7 mouse cellular contexts compared by ENCODE assay signal in genomic region chr12:35046999-35047319, GRCm38 (mm10). TPM values are rescaled to one million over a fixed set of nuclear protein-coding genes. Genes with fewer than 3 reads are reported as not detected.
A peak's percentile ranks its signal among the peaks of the same experiment; 100 is the strongest.
DNase-seq lines count a peak whose midpoint lies in the region; ATAC-seq lines count a peak whose summit lies in the region.

Snx13 (plus strand) TSS chr12:35047186.

- peak; percentile 79 for ATAC-seq in granulocyte monocyte progenitor cell, adult 5-6 weeks (replicated peaks; ENCODE audit: poor library complexity, severe bottlenecking)
- ATAC-seq in midbrain, embryonic 12.5 days (ENCODE audit: low FRiP score, low read depth) = peak; percentile 98

- peak within 1 kb of the TSS; percentile 96 for H3K27ac ChIP-seq in limb, embryonic 10.5 days
- peak within 1 kb of the TSS; percentile 97 for H3K27ac ChIP-seq in midbrain, embryonic 12.5 days (replicated peaks)

- DNase-seq in adrenal gland, postnatal 10 days = peak; percentile 94
- DNase-seq in embryo, embryonic 9.5 days (ENCODE audit: extremely low spot score) = peak; percentile 88
- peak; percentile 87 for DNase-seq in kidney, adult 11 months
- peak; percentile 94 for DNase-seq in limb, embryonic 10.5 days (ENCODE audit: low spot score)
- DNase-seq in skeletal muscle tissue, adult 2 months (ENCODE audit: low read depth, low spot score) = peak; percentile 82

- 1% methylated on average over 51 of the region's 51 CpGs for WGBS in limb, embryonic 10.5 days
- WGBS in midbrain, embryonic 12.5 days = under 1% methylated on average over 48 of the region's 51 CpGs

- peak within 1 kb of the TSS; percentile 96 for H3K9ac ChIP-seq in midbrain, embryonic 12.5 days (replicated peaks)

- no peaks in the 10 kb centered on the region for H3K36me3 ChIP-seq in limb, embryonic 10.5 days
- no peaks in the 10 kb centered on the region for H3K36me3 ChIP-seq in midbrain, embryonic 12.5 days

- H3K27me3 ChIP-seq in limb, embryonic 10.5 days (ENCODE audit: low read depth, poor library complexity, severe bottlenecking) = no peaks in the 10 kb centered on the region
- peaks cover 6% of the 10 kb centered on the region for H3K27me3 ChIP-seq in midbrain, embryonic 12.5 days

- peak within 1 kb of the TSS; percentile 92 for H3K4me3 ChIP-seq in limb, embryonic 10.5 days
- peak within 1 kb of the TSS; percentile 95 for H3K4me3 ChIP-seq in midbrain, embryonic 12.5 days

- H3K9me3 ChIP-seq in limb, embryonic 10.5 days (replicated peaks) = no peaks in the 10 kb centered on the region
- H3K9me3 ChIP-seq in midbrain, embryonic 12.5 days = no peaks in the 10 kb centered on the region

- H3K4me2 ChIP-seq in midbrain, embryonic 12.5 days (replicated peaks) = peak within 1 kb of the TSS; percentile 88

- peaks cover 9% of the 10 kb centered on the region for H3K4me1 ChIP-seq in limb, embryonic 10.5 days
- peaks cover 17% of the 10 kb centered on the region for H3K4me1 ChIP-seq in midbrain, embryonic 12.5 days

RNA-seq across cellular contexts. Expression of gene Snx13, which starts in this region (rescaled TPM):
- total RNA-seq in adrenal gland, postnatal 10 days (2021) = 10 to 100 TPM; 33.2 to 36.4 TPM
- total RNA-seq in granulocyte monocyte progenitor cell, adult 5-6 weeks (2014; fragmentation: Nextera tagmentation) = 14.4 and 15.6 TPM in 2 replicates
- 26.5 and 30.5 TPM in 2 replicates for total RNA-seq in granulocyte monocyte progenitor cell, adult 5-6 weeks (2017)
- 12.8 and 17.5 TPM in 2 replicates for polyA plus RNA-seq in limb, embryonic 10.5 days (2016; fragmentation: Nextera tagmentation; extraction: Ambion mirVana)
- 22.2 and 24.3 TPM in 2 replicates for polyA plus RNA-seq in midbrain, embryonic 12.5 days (2016; fragmentation: Nextera tagmentation; extraction: Ambion mirVana)

Comparison
In these comparisons a context has a peak if more than half of its experiments do, and no peak if none do; other contexts are left out.
1. Peak in every context shown above with its lines: DNase-seq, ATAC-seq, H3K4me3 ChIP-seq and H3K27ac ChIP-seq.